Mouse (Mus musculus): Measurements from ENCODE around the gene Gsg1l. TPM values are rescaled to one million over a fixed set of nuclear protein-coding genes. Genes with fewer than 3 reads are reported as not detected.

The Gsg1l gene
- polyA plus RNA-seq, 1 experiment from 2014 or later, result 1.0 TPM

DNA sequence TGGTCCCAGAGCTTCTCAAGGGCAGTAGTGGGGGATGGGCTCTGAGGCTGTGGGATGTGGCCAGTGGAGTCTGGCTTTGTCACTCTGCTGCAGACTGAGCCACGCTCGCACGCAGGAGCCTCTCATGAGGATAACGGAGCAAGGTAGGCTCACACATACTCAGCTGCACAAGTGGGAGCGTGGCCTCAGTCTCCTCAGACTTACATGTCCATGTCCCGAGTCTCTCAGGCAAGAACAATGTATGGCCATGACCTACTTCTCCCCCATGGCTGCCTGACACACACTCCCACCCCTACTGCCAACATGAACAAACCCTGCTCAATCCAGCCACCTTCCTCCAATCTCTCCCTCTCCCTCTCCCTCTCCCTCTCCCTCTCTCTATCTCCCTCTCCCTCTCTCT lies 106.8 kb downstream of the Gsg1l start:
- WGBS, result 72% methylated on average over 6 of the region's 6 CpGs
- Histone ChIP-seq H3K9ac (ENCODE audit: low read length) (no peak overlapping the region), H3K9me3 (ENCODE audit: control insufficient read depth, low read length) (no peaks in the 10 kb centered on the region), H3K27ac (ENCODE audit: low read depth) (no peak overlapping the region), H3K27me3 (replicated peaks; ENCODE audit: control insufficient read depth, insufficient read depth, low read length) (no peaks in the 10 kb centered on the region), H3K36me3 (ENCODE audit: control insufficient read depth, insufficient read depth, low read length) (no peaks in the 10 kb centered on the region), H3K4me2 (ENCODE audit: low read length) (no peak overlapping the region), H3K4me3 (ENCODE audit: low read depth, low read length) (no peak overlapping the region), H3K4me1 (replicated peaks; ENCODE audit: control insufficient read depth, insufficient read depth, low read length) (0 out of 2 replicates have a peak, but pooled peaks cover 2% of the 10 kb centered on the region)
- DNase-seq (ENCODE audit: low spot score) (no peak), ATAC-seq (replicated peaks; ENCODE audit: low FRiP score, low TSS enrichment, low read depth) (no peak)

DNA sequence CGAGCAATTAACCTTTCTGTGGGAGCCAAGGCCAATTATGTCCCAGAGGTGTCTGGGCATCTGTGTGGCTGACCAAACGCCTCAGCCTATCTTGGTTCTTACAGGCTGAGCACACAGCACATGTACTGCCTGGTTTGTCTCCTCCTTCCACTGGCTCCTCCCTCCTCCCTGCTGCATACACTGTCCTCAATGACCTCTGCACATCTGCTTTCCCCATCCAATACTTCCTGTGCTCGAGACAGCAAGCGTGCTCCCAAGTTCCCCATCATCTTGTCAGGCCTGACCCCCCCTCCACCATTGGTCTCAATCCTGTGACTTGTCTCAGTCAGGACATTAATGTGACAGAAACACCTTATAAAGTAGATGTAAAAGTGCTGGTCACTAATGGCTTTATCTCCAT lies 108.3 kb downstream of the Gsg1l start:
- ATAC-seq (replicated peaks; ENCODE audit: low FRiP score, low TSS enrichment, low read depth), result no peak
- Histone ChIP-seq H3K27me3 (replicated peaks; ENCODE audit: control insufficient read depth, insufficient read depth, low read length) (no peaks in the 10 kb centered on the region), H3K36me3 (ENCODE audit: control insufficient read depth, insufficient read depth, low read length) (no peaks in the 10 kb centered on the region), H3K4me1 (replicated peaks; ENCODE audit: control insufficient read depth, insufficient read depth, low read length) (0 out of 2 replicates have a peak, but pooled peaks cover 2% of the 10 kb centered on the region), H3K9ac (ENCODE audit: low read length) (no peak overlapping the region), H3K9me3 (ENCODE audit: control insufficient read depth, low read length) (no peaks in the 10 kb centered on the region), H3K4me3 (ENCODE audit: low read depth, low read length) (no peak overlapping the region), H3K4me2 (ENCODE audit: low read length) (no peak overlapping the region), H3K27ac (ENCODE audit: low read depth) (no peak overlapping the region)
- no peak for DNase-seq (ENCODE audit: low spot score)
- WGBS, result 40% methylated on average over 4 of the region's 4 CpGs

DNA sequence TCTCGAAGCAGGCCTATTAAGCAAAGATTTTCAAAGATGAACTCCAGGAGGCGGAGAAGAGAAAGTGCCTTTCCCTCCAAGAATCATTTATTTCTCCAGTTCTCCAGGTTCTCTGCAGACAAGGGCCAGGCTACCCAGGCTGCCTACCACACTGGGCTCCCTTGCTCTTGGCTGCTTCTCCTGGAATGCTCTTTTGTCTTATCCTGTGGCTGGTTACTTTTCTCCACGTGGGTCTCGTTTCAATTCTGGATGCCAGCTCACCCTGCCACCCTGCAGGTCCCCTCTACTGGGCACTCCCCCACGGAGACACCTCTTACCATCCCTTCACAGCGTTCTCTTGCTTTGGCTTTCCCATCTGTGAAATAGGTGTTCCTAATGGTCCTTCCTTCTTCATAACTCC lies 109.4 kb downstream of the Gsg1l start:
- DNase-seq (ENCODE audit: low spot score), result no peak
- Histone ChIP-seq H3K4me3 (ENCODE audit: low read depth, low read length) (no peak overlapping the region), H3K27me3 (replicated peaks; ENCODE audit: control insufficient read depth, insufficient read depth, low read length) (no peaks in the 10 kb centered on the region), H3K4me2 (ENCODE audit: low read length) (no peak overlapping the region), H3K4me1 (replicated peaks; ENCODE audit: control insufficient read depth, insufficient read depth, low read length) (0 out of 2 replicates have a peak, but pooled peaks cover 2% of the 10 kb centered on the region), H3K36me3 (ENCODE audit: control insufficient read depth, insufficient read depth, low read length) (no peaks in the 10 kb centered on the region), H3K27ac (ENCODE audit: low read depth) (no peak overlapping the region; the same call in 1 of the 2 replicates), H3K9me3 (ENCODE audit: control insufficient read depth, low read length) (no peaks in the 10 kb centered on the region), H3K9ac (ENCODE audit: low read length) (no peak overlapping the region)
- WGBS, result 58% methylated on average over 6 of the region's 6 CpGs
- ATAC-seq (replicated peaks; ENCODE audit: low FRiP score, low TSS enrichment, low read depth), result no peak

DNA sequence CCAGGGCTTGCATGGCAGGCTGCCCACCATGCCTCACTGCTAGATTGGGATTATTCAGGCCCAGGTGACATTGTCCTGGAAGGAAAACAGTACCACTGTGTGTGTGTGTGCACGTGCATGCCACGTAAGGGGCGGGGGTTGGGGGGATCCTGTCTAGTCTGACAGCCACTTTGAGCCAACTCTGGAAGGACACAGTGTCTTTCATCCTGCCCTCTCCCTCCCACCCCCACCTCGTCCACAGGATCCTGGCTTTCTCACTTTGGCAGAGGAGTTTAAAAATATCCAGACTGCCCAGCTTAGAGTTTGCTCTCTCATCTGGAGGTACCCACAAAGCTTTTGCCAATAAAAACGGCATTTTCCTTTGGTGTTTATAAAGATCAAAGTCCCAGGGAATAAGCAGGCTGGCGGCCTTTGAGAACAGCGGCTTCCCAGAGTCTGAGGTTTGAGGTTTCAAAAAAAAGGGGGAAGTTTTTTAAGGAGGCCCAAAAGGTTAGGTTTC lies 110.0 kb downstream of the Gsg1l start:
- ATAC-seq (replicated peaks; ENCODE audit: low FRiP score, low TSS enrichment, low read depth), result no peak

DNA sequence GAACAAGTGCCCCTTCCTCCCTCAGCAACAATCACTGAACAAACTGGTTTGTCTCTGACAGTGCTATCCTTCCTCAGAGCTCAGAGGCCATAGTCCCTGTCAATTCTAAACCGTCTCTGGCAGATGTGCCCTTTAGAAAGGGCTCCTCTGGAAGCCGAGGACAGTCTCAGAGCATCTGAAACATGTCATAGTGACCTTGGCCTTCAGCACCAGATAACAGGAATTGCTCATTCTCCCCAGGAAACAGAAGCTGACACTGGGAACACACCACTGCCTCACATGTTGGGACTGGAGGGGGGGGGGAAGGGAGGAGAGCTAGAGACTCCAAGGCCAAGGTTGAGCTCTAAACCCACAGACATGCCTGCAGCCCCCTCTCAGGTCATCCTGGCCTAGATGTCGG lies 113.1 kb downstream of the Gsg1l start:
- Histone ChIP-seq H3K4me2 (ENCODE audit: low read length) (no peak overlapping the region), H3K9me3 (ENCODE audit: control insufficient read depth, low read length) (no peaks in the 10 kb centered on the region), H3K4me3 (ENCODE audit: low read depth, low read length) (no peak overlapping the region), H3K4me1 (replicated peaks; ENCODE audit: control insufficient read depth, insufficient read depth, low read length) (peaks cover 2% of the 10 kb centered on the region; the same call in 1 of the 2 replicates), H3K27me3 (replicated peaks; ENCODE audit: control insufficient read depth, insufficient read depth, low read length) (no peaks in the 10 kb centered on the region), H3K36me3 (ENCODE audit: control insufficient read depth, insufficient read depth, low read length) (no peaks in the 10 kb centered on the region), H3K9ac (ENCODE audit: low read length) (no peak overlapping the region), H3K27ac (ENCODE audit: low read depth) (no peak overlapping the region)
- 67% methylated on average over 3 of the region's 3 CpGs for WGBS
- DNase-seq (ENCODE audit: low spot score), result no peak
- ATAC-seq (replicated peaks; ENCODE audit: low FRiP score, low TSS enrichment, low read depth), result no peak

More for the DNA sequence above, 110.0 kb downstream of the Gsg1l start:
- H3K9ac ChIP-seq (ENCODE audit: low read length), result no peak overlapping the region
- no peaks in the 10 kb centered on the region for H3K36me3 ChIP-seq (ENCODE audit: control insufficient read depth, insufficient read depth, low read length)
- H3K9me3 ChIP-seq (ENCODE audit: control insufficient read depth, low read length), result no peaks in the 10 kb centered on the region
- H3K27ac ChIP-seq (ENCODE audit: low read depth), result no peak overlapping the region
- 42% methylated on average over 7 of the region's 7 CpGs for WGBS
- no peak overlapping the region for H3K4me2 ChIP-seq (ENCODE audit: low read length)
- no peaks in the 10 kb centered on the region for H3K27me3 ChIP-seq (replicated peaks; ENCODE audit: control insufficient read depth, insufficient read depth, low read length)
- 0 out of 2 replicates have a peak, but pooled peaks cover 2% of the 10 kb centered on the region for H3K4me1 ChIP-seq (replicated peaks; ENCODE audit: control insufficient read depth, insufficient read depth, low read length)
- DNase-seq (ENCODE audit: low spot score), result no peak
- H3K4me3 ChIP-seq (ENCODE audit: low read depth, low read length), result no peak overlapping the region

DNA sequence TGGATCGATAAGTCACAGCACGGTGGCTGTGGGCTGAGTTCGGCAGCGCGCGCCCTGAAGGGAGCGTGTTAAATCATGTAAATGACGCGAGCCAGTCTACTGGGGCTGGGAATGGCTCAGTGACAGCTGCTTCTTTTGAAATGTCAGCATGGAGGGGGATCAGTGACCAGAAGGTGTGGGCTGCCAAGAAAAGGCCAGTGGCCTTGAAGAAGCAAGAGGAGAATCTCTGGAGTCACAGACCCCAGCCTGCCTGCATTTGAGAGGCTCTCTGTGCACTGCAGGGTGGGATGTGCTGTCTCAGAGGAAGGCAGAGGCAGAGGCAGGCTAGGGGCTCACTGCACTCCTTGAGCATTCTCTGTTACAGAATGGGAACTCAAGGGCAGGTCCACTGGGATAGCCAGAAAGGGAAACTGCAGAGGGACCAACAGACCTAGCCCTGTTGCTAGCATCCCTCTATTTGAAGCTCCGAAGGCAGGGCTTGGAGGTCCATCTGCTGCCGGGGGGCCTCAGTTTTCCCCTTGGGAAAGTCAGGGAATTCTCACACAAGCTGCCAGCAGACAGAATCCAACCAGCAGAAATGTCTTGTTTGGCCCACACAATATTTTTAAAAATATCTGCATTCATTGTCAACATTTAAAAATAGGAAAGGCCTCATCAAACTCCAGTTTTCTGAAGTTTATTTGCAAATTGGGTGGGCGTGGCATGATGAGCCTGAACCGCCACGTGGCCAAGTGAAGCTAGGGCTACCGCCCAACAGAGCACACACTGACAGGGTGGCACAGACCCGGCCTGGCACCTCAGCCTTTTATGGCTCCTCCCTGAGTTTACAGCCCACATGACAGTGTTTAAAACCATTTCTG lies 115.6 kb downstream of the Gsg1l start:
- H3K9ac ChIP-seq (ENCODE audit: low read length), result no peak overlapping the region
- H3K4me1 ChIP-seq (replicated peaks; ENCODE audit: control insufficient read depth, insufficient read depth, low read length), result no peaks in the 10 kb centered on the region; the same call in 1 of the 2 replicates
- no peaks in the 10 kb centered on the region for H3K27me3 ChIP-seq (replicated peaks; ENCODE audit: control insufficient read depth, insufficient read depth, low read length)
- no peak for DNase-seq (ENCODE audit: low spot score)
- H3K36me3 ChIP-seq (ENCODE audit: control insufficient read depth, insufficient read depth, low read length), result no peaks in the 10 kb centered on the region
- H3K4me3 ChIP-seq (ENCODE audit: low read depth, low read length), result no peak overlapping the region
- no peak for ATAC-seq (replicated peaks; ENCODE audit: low FRiP score, low TSS enrichment, low read depth)
- no peak overlapping the region for H3K27ac ChIP-seq (ENCODE audit: low read depth)
- H3K9me3 ChIP-seq (ENCODE audit: control insufficient read depth, low read length), result no peaks in the 10 kb centered on the region
- WGBS, result 57% methylated on average over 16 of the region's 16 CpGs
- no peak overlapping the region for H3K4me2 ChIP-seq (ENCODE audit: low read length)

DNA sequence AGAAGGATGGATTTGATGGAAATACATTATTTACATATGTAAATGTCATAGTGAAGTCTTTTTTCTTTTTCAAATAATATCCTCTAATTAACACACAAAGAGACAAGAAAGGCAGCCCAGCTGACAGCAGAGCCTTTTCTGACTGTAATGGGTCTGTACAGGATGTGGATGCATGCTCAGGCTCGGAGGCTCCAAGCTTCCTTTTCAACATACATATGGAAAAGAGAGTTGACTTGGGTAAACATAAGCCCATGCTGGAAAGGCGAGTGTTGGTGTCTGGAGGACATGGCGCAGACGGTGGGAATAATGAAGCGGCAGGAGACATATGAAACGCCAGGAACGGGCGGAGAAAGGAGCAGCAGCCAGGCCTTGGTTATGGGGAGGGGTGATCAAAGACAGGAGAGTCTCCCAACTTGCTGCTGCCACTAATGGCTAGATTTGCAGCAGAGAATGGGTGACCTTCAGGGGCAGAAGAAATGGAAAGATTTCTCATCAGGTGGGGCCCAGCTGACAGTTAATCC lies 118.1 kb downstream of the Gsg1l start:
- Histone ChIP-seq H3K27ac (ENCODE audit: low read depth) (no peak overlapping the region), H3K4me3 (ENCODE audit: low read depth, low read length) (no peak overlapping the region), H3K27me3 (replicated peaks; ENCODE audit: control insufficient read depth, insufficient read depth, low read length) (no peaks in the 10 kb centered on the region), H3K4me1 (replicated peaks; ENCODE audit: control insufficient read depth, insufficient read depth, low read length) (no peaks in the 10 kb centered on the region; the same call in 1 of the 2 replicates), H3K4me2 (ENCODE audit: low read length) (no peak overlapping the region), H3K9ac (ENCODE audit: low read length) (no peak overlapping the region), H3K9me3 (ENCODE audit: control insufficient read depth, low read length) (no peaks in the 10 kb centered on the region), H3K36me3 (ENCODE audit: control insufficient read depth, insufficient read depth, low read length) (no peaks in the 10 kb centered on the region)
- 53% methylated on average over 8 of the region's 8 CpGs for WGBS
- DNase-seq (ENCODE audit: low spot score), result no peak
- no peak for ATAC-seq (replicated peaks; ENCODE audit: low FRiP score, low TSS enrichment, low read depth)

DNA sequence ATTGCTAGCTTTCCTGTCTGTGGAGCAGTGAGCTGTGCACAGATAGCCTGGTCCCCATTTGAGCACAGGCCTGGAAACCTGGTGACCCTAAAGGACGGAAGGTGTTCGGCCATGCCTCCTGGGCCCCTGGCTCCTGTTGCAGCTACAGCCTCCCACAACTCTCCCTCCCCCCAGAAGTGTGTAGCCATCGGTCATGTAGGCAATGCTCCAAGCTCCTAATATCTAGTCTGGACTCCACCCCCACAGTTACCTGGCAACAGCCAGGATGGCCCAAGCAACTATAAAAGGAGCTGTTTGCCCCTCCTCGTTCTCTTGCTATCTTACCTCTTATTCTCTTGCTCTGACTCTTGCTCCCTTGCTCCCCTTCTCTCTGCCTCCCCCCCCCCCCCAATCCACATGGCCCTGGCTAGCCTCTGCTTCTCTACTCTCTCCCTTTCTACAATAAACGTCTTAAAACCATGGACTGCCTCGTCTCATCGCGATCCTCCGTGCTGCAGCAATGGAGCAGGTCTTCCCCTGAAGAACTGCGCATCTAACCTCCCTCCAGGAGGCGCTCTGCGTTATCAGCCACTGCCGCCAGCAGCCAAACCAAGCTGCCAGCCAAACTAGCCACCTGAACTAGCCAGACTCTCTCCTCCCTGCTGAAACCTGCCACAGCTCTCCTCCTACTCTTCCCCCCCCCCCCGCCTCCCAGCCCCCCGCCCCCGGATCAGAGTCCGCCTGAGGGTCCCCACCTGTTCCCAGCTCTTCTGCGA lies 122.7 kb downstream of the Gsg1l start:
- Histone ChIP-seq H3K4me3 (ENCODE audit: low read depth, low read length) (no peak overlapping the region), H3K27ac (ENCODE audit: low read depth) (no peak overlapping the region), H3K9me3 (ENCODE audit: control insufficient read depth, low read length) (no peaks in the 10 kb centered on the region), H3K9ac (ENCODE audit: low read length) (no peak overlapping the region), H3K27me3 (replicated peaks; ENCODE audit: control insufficient read depth, insufficient read depth, low read length) (no peaks in the 10 kb centered on the region), H3K36me3 (ENCODE audit: control insufficient read depth, insufficient read depth, low read length) (no peaks in the 10 kb centered on the region), H3K4me1 (replicated peaks; ENCODE audit: control insufficient read depth, insufficient read depth, low read length) (no peaks in the 10 kb centered on the region), H3K4me2 (ENCODE audit: low read length) (no peak overlapping the region)
- 45% methylated on average over 17 of the region's 18 CpGs for WGBS
- ATAC-seq (replicated peaks; ENCODE audit: low FRiP score, low TSS enrichment, low read depth) (no peak), DNase-seq (ENCODE audit: low spot score) (no peak)
